ENCODE assay signal across 8 mouse cellular contexts in genomic region chr13:36734731-36735571, GRCm38 (mm10). TPM values are rescaled to one million over a fixed set of nuclear protein-coding genes. Genes with fewer than 3 reads are reported as not detected.
A peak's percentile ranks its signal among the peaks of the same experiment; 100 is the strongest.
DNase-seq lines count a peak whose midpoint lies in the region; ATAC-seq and TF ChIP-seq lines count a peak whose summit lies in the region.

TSS of gene Nrn1 (minus strand) at chr13:36735131.

- DNase-seq in gastrocnemius, adult 2 months, result no peak
- DNase-seq in gastrocnemius, postnatal 25 days, result no peak
- peak; percentile 85 to 90 for DNase-seq in cerebellum, postnatal 10 days
- peak; percentile 54 to 72 for DNase-seq in left cerebral cortex, postnatal 25 days (ENCODE audit: low spot score in 2 of 2)
- DNase-seq in gastrocnemius, postnatal 4 days (ENCODE audit: low spot score in 2 of 2), result no peak

- intact Hi-C loops in gastrocnemius, adult 2 months (cut with DNase I), result no loop called here
- intact Hi-C loops in left cerebral cortex, postnatal 25 days (cut with DNase I), result loop anchor here (2.0 to 10.0 kb wide), 8 partner anchors 40 to 718 kb away; no protein-coding TSS in a partner anchor

- peak within 1 kb of the TSS; percentile 62 for H3K4me3 ChIP-seq in gastrocnemius, adult 2 months
- peak within 1 kb of the TSS; percentile 43 for H3K4me3 ChIP-seq in C2C12 (ENCODE audit: insufficient read depth, poor library complexity, severe bottlenecking)
- peak within 1 kb of the TSS; percentile 52 for H3K4me3 ChIP-seq in heart, embryonic 15.5 days
- peak within 1 kb of the TSS; percentile 54 for H3K4me3 ChIP-seq in neural tube, embryonic 13.5 days

- H3K27me3 ChIP-seq in C2C12 (ENCODE audit: control insufficient read depth, insufficient read depth, insufficient read length), result no peaks in the 10 kb centered on the region
- H3K27me3 ChIP-seq in heart, embryonic 15.5 days, result peaks cover 61% of the 10 kb centered on the region
- peaks cover 60% of the 10 kb centered on the region for H3K27me3 ChIP-seq in neural tube, embryonic 13.5 days

- H3K9me3 ChIP-seq in heart, embryonic 15.5 days (replicated peaks), result no peaks in the 10 kb centered on the region
- H3K9me3 ChIP-seq in neural tube, embryonic 13.5 days, result no peaks in the 10 kb centered on the region

- TF ChIP-seq CTCF in gastrocnemius, adult 2 months (IDR thresholded peaks at IDR 0.05), result no peak
- TF ChIP-seq CTCF in C2C12 (IDR thresholded peaks at IDR 0.05; ENCODE audit: control insufficient read depth, insufficient read depth, insufficient read length), result no peak

- peak within 1 kb of the TSS; percentile 56 for H3K27ac ChIP-seq in gastrocnemius, adult 2 months
- no peak within 1 kb of the TSS for H3K27ac ChIP-seq in heart, embryonic 15.5 days
- peak within 1 kb of the TSS; percentile 97 for H3K27ac ChIP-seq in neural tube, embryonic 13.5 days (replicated peaks)

- peak within 1 kb of the TSS; percentile 35; the same call in 1 of the 2 replicates for H3K9ac ChIP-seq in heart, embryonic 15.5 days
- peak within 1 kb of the TSS; percentile 87 for H3K9ac ChIP-seq in neural tube, embryonic 13.5 days

- peaks cover 28% of the 10 kb centered on the region for H3K79me2 ChIP-seq in C2C12 (ENCODE audit: control insufficient read depth, insufficient read depth)

- no peak for ATAC-seq in heart, embryonic 15.5 days (replicated peaks; ENCODE audit: insufficient number of reproducible peaks, insufficient read depth, low FRiP score, low read depth)
- ATAC-seq in neural tube, embryonic 13.5 days (ENCODE audit: low read depth), result peak; percentile 26

- peak within 1 kb of the TSS; percentile 86 for H3K4me2 ChIP-seq in heart, embryonic 15.5 days
- peak within 1 kb of the TSS; percentile 72 for H3K4me2 ChIP-seq in neural tube, embryonic 13.5 days

- 1% methylated on average over 48 of the region's 50 CpGs for WGBS in heart, embryonic 15.5 days
- WGBS in neural tube, embryonic 13.5 days, result under 1% methylated on average over 49 of the region's 50 CpGs

- H3K36me3 ChIP-seq in C2C12 (ENCODE audit: control insufficient read depth, insufficient read depth), result no peaks in the 10 kb centered on the region
- H3K36me3 ChIP-seq in heart, embryonic 15.5 days, result no peaks in the 10 kb centered on the region
- no peaks in the 10 kb centered on the region for H3K36me3 ChIP-seq in neural tube, embryonic 13.5 days

- H3ac ChIP-seq in C2C12 (ENCODE audit: control insufficient read depth, insufficient read length, low read depth), result peak within 1 kb of the TSS; percentile 35

- peaks cover 40% of the 10 kb centered on the region for H3K4me1 ChIP-seq in heart, embryonic 15.5 days (replicated peaks)
- peaks cover 21% of the 10 kb centered on the region for H3K4me1 ChIP-seq in neural tube, embryonic 13.5 days (replicated peaks)

- H3K79me3 ChIP-seq in C2C12 (ENCODE audit: low read depth), result peaks cover 1% of the 10 kb centered on the region

TF ChIP-seq in C2C12, 6 proteins besides CTCF, POLR2A, EP300 and RAD21:
- TF ChIP-seq USF1 (IDR thresholded peaks at IDR 0.05; ENCODE audit: low read depth) (no peak), MYOG (IDR thresholded peaks at IDR 0.05; ENCODE audit: control insufficient read depth, extremely low read depth, insufficient read length) (no peak), FOSL1 (IDR thresholded peaks at IDR 0.05; ENCODE audit: insufficient read depth, low read length, poor library complexity, severe bottlenecking) (no peak), CEBPB (IDR thresholded peaks at IDR 0.05; ENCODE audit: low read depth) (no peak), MYOD1 (IDR thresholded peaks at IDR 0.05; ENCODE audit: control insufficient read depth, insufficient read length, low read depth) (no peak), MAX (IDR thresholded peaks at IDR 0.05) (no peak)

RNA-seq across cellular contexts. Expression of gene Nrn1, which starts in this region (rescaled TPM):
- under 1 TPM; 0.92 to 0.98 TPM for total RNA-seq in gastrocnemius, adult 2 months (2021)
- total RNA-seq in gastrocnemius, postnatal 25 days (2021), result 1 to 10 TPM; 1.2 to 1.5 TPM
- polyA plus RNA-seq in C2C12 (2012; fragmentation: generic; extraction: Trizol), result 10.5 TPM
- polyA plus RNA-seq in heart, embryonic 15.5 days (2015; fragmentation: Nextera tagmentation; extraction: Ambion mirVana), result 2.3 TPM in 2 replicates
- 100 to 1,000 TPM; 356 to 394 TPM for total RNA-seq in left cerebral cortex, postnatal 25 days (2021)
- 74.3 and 74.7 TPM in 2 replicates for polyA plus RNA-seq in neural tube, embryonic 13.5 days (2015; fragmentation: Nextera tagmentation; extraction: Ambion mirVana)
- total RNA-seq in gastrocnemius, postnatal 4 days (2021), result 1 to 10 TPM; 3.2 to 6.2 TPM

Comparison
In these comparisons a context has a peak if more than half of its experiments do, and no peak if none do; other contexts are left out.
1. RNA of gene Nrn1 (total RNA-seq): 356 to 394 TPM in left cerebral cortex, postnatal 25 days; 3.2 to 6.2 TPM in gastrocnemius, postnatal 4 days, 1.2 to 1.5 TPM in gastrocnemius, postnatal 25 days and 0.92 to 0.98 TPM in gastrocnemius, adult 2 months; every median in the first group is over 10 times any median in the second.
2. DNase-seq: peak in cerebellum, postnatal 10 days (2 of 2) and left cerebral cortex, postnatal 25 days (2 of 2); none in gastrocnemius, adult 2 months (single experiment), gastrocnemius, postnatal 25 days (single experiment) and gastrocnemius, postnatal 4 days (0 of 2).
3. Peak in every context shown above with its lines, with median percentiles within 50 percentile points of each other: H3K4me3 ChIP-seq.